Mouse (Mus musculus): ENCODE measurements at regions not wholly inside any gene's neighbourhood (a gene's known extent, or its start where the extent isn't known, plus 50 kb on each side); places are given as distances from the start of the nearest gene placed in this dataset.
"Not testable (repeated sequence)": the region's sequence is repeated elsewhere in the genome, so short reads cannot be mapped to it uniquely, and the experiment has no call there.

- DNase-seq, result not testable (repeated sequence)
Observed at GRCm38 (mm10) chr13:13888847-13889246, 65.4 kb upstream of the B3galnt2 start.

- DNase-seq, result peak; percentile 89 to 96
Observed at GRCm38 (mm10) chr13:13889297-13890120, 64.8 kb upstream of the B3galnt2 start.

GRCm38 (mm10) chr13:13902186-13902585 lies 52.1 kb upstream of the B3galnt2 start:
- DNase-seq, result not testable (repeated sequence)

Data from lung, postnatal 4 days (tissue).